Mouse (Mus musculus) liver, postnatal 0 days (tissue): Measurements from ENCODE around the gene Pigm.

Source experiments
- CTCF ChIP-seq: sonication (generic); IDR thresholded peaks from 2 replicates; pipeline ENCODE4 v1.5.1; 2016; ENCODE audit warnings: antibody characterized with exemption, low read depth
- EP300 ChIP-seq: IDR thresholded peaks from 2 replicates; pipeline ENCODE4 v1.6.1; 2016; ENCODE audit warnings: antibody characterized with exemption, low read depth, mild to moderate bottlenecking

DNA sequence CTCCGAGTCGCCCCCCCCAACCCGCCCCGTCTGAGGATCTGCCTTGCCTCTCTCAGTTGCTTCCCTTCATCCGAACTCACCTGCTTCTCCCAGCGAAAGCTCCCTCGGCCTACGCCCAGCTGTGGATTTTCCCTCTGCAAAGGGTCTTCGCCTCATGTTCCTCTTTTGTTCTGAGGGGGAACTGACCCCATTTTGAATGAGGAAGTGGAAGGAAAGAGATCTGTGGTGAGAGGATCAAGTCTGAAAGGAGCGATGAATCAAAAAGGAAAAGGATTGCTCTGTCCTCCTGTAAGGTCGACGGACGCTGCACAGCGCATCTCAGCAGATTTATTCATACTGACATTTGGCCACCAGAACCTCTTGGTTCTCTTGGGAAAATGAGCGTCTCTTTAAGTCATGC, 40.5 kb upstream of the Pigm start:
- no peak for TF ChIP-seq CTCF
- TF ChIP-seq EP300: no peak
